Mouse (Mus musculus) gastrocnemius, postnatal 36 days (tissue): ENCODE results near the gene Gpr146. TPM values are rescaled to one million over a fixed set of nuclear protein-coding genes. Genes with fewer than 3 reads are reported as not detected.

ENCODE experiments used
- DNase-seq, 2 experiments: peaks; one replicate each; pipeline ENCODE4 v3.0.0; 2022
- intact Hi-C: fragments of 180-260 bp; cut with DNase I; formaldehyde crosslinking; loops from one replicate; pipeline ENCODE4 v1.15.1; 2025
- total RNA-seq, 2 experiments: library from RNA; stranded (reverse); gene quantifications; 2 replicates each; pipeline ENCODE4 v1.2.3; 2021

The Gpr146 gene
- total RNA-seq, 2 experiments from 2014 or later, result 25.3 to 30.4 TPM

DNA sequence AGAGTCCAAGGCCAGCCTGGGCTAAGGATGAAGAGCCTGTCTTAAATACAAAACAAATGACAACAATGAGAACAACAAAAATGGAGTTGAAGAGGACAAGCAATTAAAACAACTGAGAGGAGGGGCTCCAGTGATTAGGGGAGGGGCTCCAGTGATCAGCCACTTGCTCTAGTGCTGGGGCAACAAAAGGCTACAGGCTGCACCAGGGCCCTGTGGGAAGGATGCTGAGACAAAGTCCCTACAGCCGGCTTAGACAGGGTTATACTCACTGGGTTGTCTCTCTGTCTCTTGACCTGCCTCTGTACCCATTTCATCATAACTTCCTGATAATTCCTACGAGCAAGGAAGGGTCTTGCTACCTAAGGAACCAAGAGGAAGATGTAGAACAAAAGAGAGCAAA, 40.6 kb downstream of the Gpr146 start:
- intact Hi-C loops, result no loop called here
- DNase-seq, result no peak

DNA sequence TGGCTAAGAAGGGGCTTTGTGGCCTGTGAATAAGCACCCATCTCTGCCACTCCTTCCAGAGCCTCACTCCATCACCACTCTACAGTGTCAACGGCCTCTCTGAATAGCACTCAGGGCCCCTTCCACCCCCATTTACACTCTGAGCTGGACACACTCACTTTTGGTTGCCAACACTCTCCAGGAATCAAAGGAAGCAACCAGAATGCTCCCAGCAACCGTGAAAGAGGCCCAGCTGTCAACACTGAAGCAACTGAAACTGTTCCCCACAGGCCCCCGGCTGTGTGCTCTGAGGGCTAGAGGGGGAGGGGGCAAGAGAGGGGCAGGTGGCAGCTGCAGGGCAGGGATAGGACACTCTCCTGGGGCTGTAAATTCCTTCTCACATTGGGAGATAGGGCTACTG, 41.1 kb downstream of the Gpr146 start:
- intact Hi-C loops, result no loop called here
- DNase-seq, result no peak

DNA sequence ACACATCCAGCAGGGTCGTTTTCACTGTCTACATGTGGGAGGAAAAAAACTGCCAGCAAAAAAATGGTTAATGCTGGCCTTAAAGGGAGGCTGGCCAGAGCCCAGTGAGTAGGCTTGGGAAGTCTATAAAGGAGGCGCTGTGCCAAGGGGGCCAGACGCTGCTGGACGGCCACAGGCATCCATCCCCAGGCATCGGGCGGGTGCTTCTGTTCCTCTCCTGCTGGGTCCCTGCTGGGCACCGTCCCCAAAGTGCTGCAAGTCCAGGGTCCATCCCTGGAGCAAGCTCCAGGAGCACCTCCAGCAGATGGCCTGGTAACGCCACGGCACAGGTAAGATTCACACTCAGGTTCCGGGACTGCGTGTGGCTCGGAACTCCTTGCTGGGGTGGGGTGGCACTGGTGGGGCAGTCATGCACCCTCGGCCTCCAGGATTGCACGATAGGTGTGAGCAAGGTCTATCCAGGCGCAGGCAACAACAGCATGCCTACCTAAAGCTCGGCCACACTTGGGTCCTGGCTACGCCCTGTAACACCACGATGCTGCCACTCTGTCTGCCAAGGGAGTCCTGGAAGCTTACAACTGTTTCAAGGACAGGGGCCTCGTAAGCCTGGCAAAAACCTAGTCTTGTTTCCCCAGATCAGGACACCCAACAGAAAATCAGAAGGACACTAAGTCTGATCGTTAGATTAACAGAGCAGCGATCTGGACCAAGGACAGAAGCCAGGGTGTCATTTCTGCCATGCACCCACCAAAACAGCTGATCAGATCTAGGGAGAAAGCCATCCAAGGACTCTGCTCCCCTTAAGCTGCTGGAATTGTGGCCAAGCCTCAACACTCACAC, 45.7 kb downstream of the Gpr146 start, which contains the start of gene Gper1:
Gper1 (plus strand) TSS at position 126 of the 840 bp plus-strand sequence.
- intact Hi-C loops, result no loop called here
- no peak for DNase-seq

DNA sequence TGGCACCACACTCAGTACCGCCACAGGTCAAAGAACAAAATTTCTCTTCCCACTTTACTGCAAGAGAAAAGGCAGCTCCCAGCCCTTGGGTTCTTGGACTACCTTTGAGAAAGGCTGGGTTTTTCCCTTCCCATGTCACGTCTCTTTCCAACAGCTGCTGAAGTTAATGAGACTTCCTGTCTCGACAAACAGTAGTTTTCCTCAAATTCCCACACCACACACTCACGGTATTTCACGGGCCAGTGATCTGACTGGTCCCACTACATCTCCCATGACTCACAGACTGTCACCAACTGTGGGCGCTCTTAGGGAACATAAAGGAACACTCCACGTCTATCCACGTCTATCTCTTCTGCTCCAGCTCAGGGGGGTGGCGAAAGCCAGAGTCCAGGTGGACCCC, 47.7 kb downstream of the Gpr146 start:
- no peak for DNase-seq
- intact Hi-C loops, result no loop called here

DNA sequence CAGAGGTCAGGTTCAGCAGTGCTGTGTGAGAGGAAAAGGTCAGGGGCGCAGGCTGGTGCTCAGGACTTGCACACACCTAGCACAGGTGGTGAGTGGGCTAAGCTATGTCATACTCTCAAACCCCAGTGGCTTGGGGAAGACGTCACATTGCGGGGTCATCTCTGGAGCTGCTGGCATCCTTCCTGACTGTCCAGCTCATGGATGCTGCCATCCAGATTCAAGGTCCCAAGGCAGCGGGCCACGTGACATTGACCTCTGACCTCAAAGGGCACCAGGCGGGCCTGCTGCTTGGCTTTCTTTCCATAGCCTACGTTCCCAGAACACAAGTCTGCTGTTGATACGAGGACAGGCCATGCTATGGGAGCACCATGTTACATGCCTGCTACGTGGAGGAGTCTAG, 49.5 kb downstream of the Gpr146 start:
- DNase-seq, result no peak
- intact Hi-C loops, result no loop called here

DNA sequence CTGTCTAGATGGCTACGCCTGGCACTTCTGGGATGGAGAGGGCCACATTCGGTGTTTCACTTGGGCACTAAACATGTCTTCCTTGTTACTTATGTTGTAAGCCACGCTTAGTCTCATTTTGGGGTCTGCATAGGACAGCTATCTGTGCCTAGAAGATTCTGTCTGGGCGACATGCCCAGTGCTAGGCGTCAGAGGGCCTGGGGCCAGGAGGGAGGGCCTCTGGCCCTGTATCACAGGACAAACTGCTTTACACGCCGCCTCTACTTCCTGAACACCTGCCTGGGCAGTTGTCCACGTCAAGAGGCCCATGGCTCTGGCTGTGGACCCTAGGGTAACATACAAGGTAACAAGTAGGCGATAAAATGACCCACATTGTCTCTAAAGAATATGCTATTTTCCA, 50.5 kb downstream of the Gpr146 start:
- no peak for DNase-seq
- intact Hi-C loops, result no loop called here

GRCm38 (mm10) chr5:139429818-139430341, 52.4 kb downstream of the Gpr146 start:
- intact Hi-C loops, result no loop called here
- DNase-seq, result no peak

GRCm38 (mm10) chr5:139432333-139432732, 54.8 kb downstream of the Gpr146 start:
- intact Hi-C loops, result no loop called here
- DNase-seq, result no peak

GRCm38 (mm10) chr5:139432747-139433508, 55.4 kb downstream of the Gpr146 start:
- no peak for DNase-seq
- intact Hi-C loops, result no loop called here

GRCm38 (mm10) chr5:139433842-139434568, 56.5 kb downstream of the Gpr146 start:
- DNase-seq, result no peak
- intact Hi-C loops, result no loop called here

- intact Hi-C loops, result no loop called here
- no peak for DNase-seq
Measured at GRCm38 (mm10) chr5:139434940-139435339, 57.4 kb downstream of the Gpr146 start.

- no peak for DNase-seq
- intact Hi-C loops, result no loop called here
Measured at GRCm38 (mm10) chr5:139437769-139438168, 60.3 kb downstream of the Gpr146 start.

- no peak for DNase-seq
- intact Hi-C loops, result no loop called here
Measured at GRCm38 (mm10) chr5:139438440-139438839, 60.9 kb downstream of the Gpr146 start.

GRCm38 (mm10) chr5:139440451-139440850, 63.0 kb downstream of the Gpr146 start:
- intact Hi-C loops, result loop anchor here (5.0 kb wide), 1 partner anchor 628 kb away; no protein-coding TSS in a partner anchor
- DNase-seq, result no peak

GRCm38 (mm10) chr5:139440926-139441725, 63.6 kb downstream of the Gpr146 start:
- DNase-seq, result no peak
- intact Hi-C loops, result loop anchor here (5.0 kb wide), 1 partner anchor 629 kb away; no protein-coding TSS in a partner anchor

GRCm38 (mm10) chr5:139441726-139442018, 64.2 kb downstream of the Gpr146 start:
- DNase-seq, result no peak
- intact Hi-C loops, result loop anchor here (5.0 kb wide), 1 partner anchor 629 kb away; no protein-coding TSS in a partner anchor

DNA sequence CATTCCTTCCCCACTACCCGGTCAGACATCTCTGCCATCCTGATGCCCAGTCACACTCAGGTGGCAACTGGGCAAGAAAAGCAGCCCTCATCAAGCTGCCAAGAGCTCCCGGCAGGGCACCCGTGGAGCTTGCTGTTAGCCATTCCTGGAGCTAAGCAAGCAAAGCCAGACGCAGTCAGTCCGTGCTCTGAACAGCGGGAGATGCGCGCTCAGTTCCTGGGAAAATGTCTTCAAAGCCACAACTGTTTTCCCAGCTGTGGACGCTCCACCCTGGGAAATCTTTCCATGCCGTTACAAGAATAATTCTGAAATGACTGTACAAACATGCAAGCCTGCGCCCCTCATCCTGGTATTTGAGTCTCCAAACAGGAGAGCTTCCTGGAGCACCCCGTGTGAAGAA, 64.9 kb downstream of the Gpr146 start:
- DNase-seq, result no peak
- intact Hi-C loops, result loop anchor here (5.0 kb wide), 1 partner anchor 630 kb away; no protein-coding TSS in a partner anchor

- intact Hi-C loops, result loop anchor here (5.0 kb wide), 1 partner anchor 631 kb away; no protein-coding TSS in a partner anchor
- DNase-seq, result no peak
Measured at GRCm38 (mm10) chr5:139442962-139443361, 65.5 kb downstream of the Gpr146 start.

- intact Hi-C loops, result loop anchor here (5.0 kb wide), 1 partner anchor 83 kb away; no protein-coding TSS in a partner anchor
- no peak for DNase-seq
Measured at GRCm38 (mm10) chr5:139445258-139445657, 67.8 kb downstream of the Gpr146 start.
